In genomic region chr8:126309015-126309414, GRCm38 (mm10) we compare ENCODE assay signal across 9 mouse cellular contexts. TPM values are rescaled to one million over a fixed set of nuclear protein-coding genes. Genes with fewer than 3 reads are reported as not detected.
DNase-seq lines count a peak whose midpoint lies in the region; ATAC-seq and TF ChIP-seq lines count a peak whose summit lies in the region.
"Had no signal": no experiment of that assay in that cellular context is flagged by ENCODE, and none has a peak within 500 bp of the region (broad histone marks: within the 10 kb centered on the region; RNA-seq: fewer than 3 reads in every experiment).

No protein-coding gene starts in this region.

- no peak for TF ChIP-seq POLR2A in limb, embryonic 14.5 days (IDR thresholded peaks at IDR 0.05; ENCODE audit: borderline replicate concordance, extremely low read depth, insufficient read depth, insufficient read length)

- no peak for ATAC-seq in limb, embryonic 14.5 days (ENCODE audit: low FRiP score, low read depth)
- peak; percentile 47 for ATAC-seq in heart, embryonic 15.5 days (replicated peaks; ENCODE audit: insufficient number of reproducible peaks, insufficient read depth, low FRiP score, low read depth)
- peak; percentile 74; the same call in 1 of the 2 replicates for ATAC-seq in lung, embryonic 16.5 days (ENCODE audit: low read depth)

- H3K27ac ChIP-seq in limb, embryonic 14.5 days (replicated peaks; ENCODE audit: low read depth, low read length) = no peak overlapping the region
- H3K27ac ChIP-seq in limb, embryonic 10.5 days = no peak overlapping the region
- H3K27ac ChIP-seq in heart, embryonic 15.5 days = no peak overlapping the region
- no peak overlapping the region for H3K27ac ChIP-seq in lung, embryonic 16.5 days (ENCODE audit: low read length)

- H3K9ac ChIP-seq in limb, embryonic 14.5 days (ENCODE audit: low read depth, low read length, severe bottlenecking) = no peak overlapping the region
- no peak overlapping the region for H3K9ac ChIP-seq in heart, embryonic 15.5 days
- H3K9ac ChIP-seq in lung, embryonic 16.5 days (ENCODE audit: low read length) = no peak overlapping the region

- no peak overlapping the region for H3K4me2 ChIP-seq in limb, embryonic 14.5 days (replicated peaks; ENCODE audit: low read depth, low read length, severe bottlenecking)
- H3K4me2 ChIP-seq in heart, embryonic 15.5 days = no peak overlapping the region
- no peak overlapping the region for H3K4me2 ChIP-seq in lung, embryonic 16.5 days (ENCODE audit: low read depth, low read length)

- DNase-seq in cerebellum, adult 18-20 months = peak; percentile 46 to 55
- no peak for DNase-seq in cerebellum, adult 11-12 months
- peak; percentile 38 for DNase-seq in limb, embryonic 14.5 days (ENCODE audit: low spot score)
- no peak for DNase-seq in limb, embryonic 10.5 days (ENCODE audit: low spot score)
- no peak for DNase-seq in urinary bladder, postnatal 36 days (ENCODE audit: low spot score in 2 of 2)
- no peak for DNase-seq in gastrocnemius, adult 8-10 months (ENCODE audit: low spot score in 2 of 2)

- 31% methylated on average over 1 of the region's 1 CpGs for WGBS in limb, embryonic 14.5 days
- 35% methylated on average over 1 of the region's 1 CpGs for WGBS in limb, embryonic 10.5 days
- WGBS in heart, embryonic 15.5 days = 10% methylated on average over 1 of the region's 1 CpGs
- 16% methylated on average over 1 of the region's 1 CpGs for WGBS in lung, embryonic 16.5 days

- H3K36me3 ChIP-seq in limb, embryonic 14.5 days (ENCODE audit: control insufficient read depth, insufficient read depth, low read length) = no peaks in the 10 kb centered on the region
- no peaks in the 10 kb centered on the region for H3K36me3 ChIP-seq in limb, embryonic 10.5 days
- no peaks in the 10 kb centered on the region for H3K36me3 ChIP-seq in heart, embryonic 15.5 days
- no peaks in the 10 kb centered on the region for H3K36me3 ChIP-seq in lung, embryonic 16.5 days (ENCODE audit: control insufficient read depth, insufficient read depth, low read length)

- H3K4me1 ChIP-seq in limb, embryonic 14.5 days (ENCODE audit: control insufficient read depth, insufficient read depth, low read length) = no peaks in the 10 kb centered on the region
- H3K4me1 ChIP-seq in limb, embryonic 10.5 days = no peaks in the 10 kb centered on the region
- H3K4me1 ChIP-seq in heart, embryonic 15.5 days (replicated peaks) = 0 out of 2 replicates have a peak, but pooled peaks cover 7% of the 10 kb centered on the region
- no peaks in the 10 kb centered on the region; the same call in 1 of the 2 replicates for H3K4me1 ChIP-seq in lung, embryonic 16.5 days (replicated peaks; ENCODE audit: control insufficient read depth, insufficient read depth, low read length)

- H3K27me3 ChIP-seq in limb, embryonic 14.5 days (ENCODE audit: control insufficient read depth, insufficient read depth, low read length) = no peaks in the 10 kb centered on the region
- H3K27me3 ChIP-seq in limb, embryonic 10.5 days (ENCODE audit: low read depth, poor library complexity, severe bottlenecking) = no peaks in the 10 kb centered on the region
- H3K27me3 ChIP-seq in heart, embryonic 15.5 days = no peaks in the 10 kb centered on the region
- H3K27me3 ChIP-seq in lung, embryonic 16.5 days (ENCODE audit: control insufficient read depth, insufficient read depth, low read depth, low read length) = no peaks in the 10 kb centered on the region

- no peaks in the 10 kb centered on the region for H3K9me3 ChIP-seq in limb, embryonic 14.5 days (ENCODE audit: control insufficient read depth, low read length)
- no peaks in the 10 kb centered on the region for H3K9me3 ChIP-seq in limb, embryonic 10.5 days (replicated peaks)
- no peaks in the 10 kb centered on the region for H3K9me3 ChIP-seq in heart, embryonic 15.5 days (replicated peaks)
- H3K9me3 ChIP-seq in lung, embryonic 16.5 days (ENCODE audit: control insufficient read depth, low read length) = no peaks in the 10 kb centered on the region

- H3K4me3 ChIP-seq in limb, embryonic 14.5 days (replicated peaks; ENCODE audit: low read length) = no peak overlapping the region
- no peak overlapping the region for H3K4me3 ChIP-seq in limb, embryonic 10.5 days
- no peak overlapping the region for H3K4me3 ChIP-seq in heart, embryonic 15.5 days
- no peak overlapping the region for H3K4me3 ChIP-seq in lung, embryonic 16.5 days (ENCODE audit: low read length)

RNA-seq across cellular contexts. Expression of gene Slc35f3, which starts 10.7 kb away (rescaled TPM):
- polyA plus RNA-seq in limb, embryonic 14.5 days (2012; rRNA removed) = 1.8 TPM in 2 replicates
- 1.7 and 1.8 TPM in 2 replicates for polyA plus RNA-seq in limb, embryonic 14.5 days (2014; fragmentation: Nextera tagmentation; extraction: Ambion mirVana)
- 0.06 and 0.16 TPM in 2 replicates for polyA plus RNA-seq in limb, embryonic 10.5 days (2016; fragmentation: Nextera tagmentation; extraction: Ambion mirVana)
- 0.28 TPM in 1 of 2 replicates, not detected in the other for polyA plus RNA-seq in heart, embryonic 15.5 days (2015; fragmentation: Nextera tagmentation; extraction: Ambion mirVana)
- polyA plus RNA-seq in lung, embryonic 16.5 days (2015; fragmentation: Nextera tagmentation; extraction: Ambion mirVana) = 0.44 and 0.48 TPM in 2 replicates
- total RNA-seq in gastrocnemius, adult 8-10 months (2022) = under 1 TPM in 1 of 4 experiments, not detected in 3; 0.31 TPM
- total RNA-seq: hematopoietic stem cell, adult 5-6 weeks had no signal

Comparison
In these comparisons a context has a peak if more than half of its experiments do, and no peak if none do; other contexts are left out.
1. DNase-seq: peak in cerebellum, adult 18-20 months (2 of 2) and limb, embryonic 14.5 days (single experiment); none in cerebellum, adult 11-12 months (single experiment), limb, embryonic 10.5 days (single experiment), urinary bladder, postnatal 36 days (0 of 2) and gastrocnemius, adult 8-10 months (0 of 2).